Mouse (Mus musculus) forebrain, embryonic 10.5 days (tissue): ENCODE measurements around the gene Psme3. TPM values are rescaled to one million over a fixed set of nuclear protein-coding genes. Genes with fewer than 3 reads are reported as not detected.
A peak's percentile ranks its signal among the peaks of the same experiment; 100 is the strongest.
"Not testable (repeated sequence)": the region's sequence is repeated elsewhere in the genome, so short reads cannot be mapped to it uniquely, and the experiment has no call there.

Experiments
- DNase-seq: peaks from one replicate; pipeline ENCODE4 v3.0.0-alpha.2; 2017; ENCODE audit warnings: low spot score; ENCODE audit errors: extremely low spot score
- H3K27ac ChIP-seq: fragments of 300-500 bp; sonication (generic); 2 replicates; pipeline ENCODE4 v1.5.1; 2016; ENCODE audit warnings: mild to moderate bottlenecking
- H3K27me3 ChIP-seq: fragments of 300-500 bp; sonication (generic); 2 replicates; pipeline ENCODE4 v1.6.1; 2016; ENCODE audit warnings: mild to moderate bottlenecking; ENCODE audit not compliant: poor library complexity, severe bottlenecking
- H3K36me3 ChIP-seq: fragments of 300-500 bp; sonication (generic); replicated peaks from 2 replicates; pipeline ENCODE4 v1.6.1; 2016; ENCODE audit warnings: mild to moderate bottlenecking, moderate library complexity
- H3K4me1 ChIP-seq: fragments of 300-500 bp; sonication (generic); 2 replicates; pipeline ENCODE4 v1.6.1; 2016
- H3K4me3 ChIP-seq: fragments of 300-500 bp; sonication (generic); 2 replicates; pipeline ENCODE4 v1.5.1; 2016; ENCODE audit warnings: mild to moderate bottlenecking, moderate library complexity
- H3K9me3 ChIP-seq: fragments of 300-500 bp; sonication (generic); 2 replicates; pipeline ENCODE4 v1.6.1; 2016; ENCODE audit warnings: mild to moderate bottlenecking, moderate library complexity
- WGBS: fragments of 180-500 bp; shearing (Covaris S2); methylation state at CpG from one replicate; pipeline ENCODE4 v1.1.7; 2016; 5-methylcytosine and 5-hydroxymethylcytosine counted together
- polyA plus RNA-seq: library from polyadenylated mRNA; unstranded; fragments of >200 nt; fragmentation: Nextera tagmentation; extraction: Ambion mirVana; gene quantifications from 2 replicates; pipeline ENCODE4 v1.2.1, GENCODE M21; 2016

Gene Psme3
- polyA plus RNA-seq, 1 experiment from 2014 or later, result 207 TPM

- no peak for DNase-seq
- Histone ChIP-seq H3K4me3 (no peak within 1 kb of the TSS), H3K27ac (no peak within 1 kb of the TSS), H3K4me1 (no peaks in the 10 kb centered on the region), H3K36me3 (peaks cover 79% of the 10 kb centered on the region), H3K9me3 (no peaks in the 10 kb centered on the region), H3K27me3 (no peaks in the 10 kb centered on the region)
- 97% methylated on average over 5 of the region's 5 CpGs for WGBS
These were observed 8.8 kb downstream of the Psme3 start, which contains the start of gene Aoc2 for GRCm38 (mm10) chr11:101324763-101325162. Gene Aoc2, plus strand, starts transcription at chr11:101325063.

GRCm38 (mm10) chr11:101325201-101325600 lies 9.2 kb downstream of the Psme3 start:
- 95% methylated on average over 11 of the region's 11 CpGs for WGBS
- H3K36me3 ChIP-seq, result peaks cover 74% of the 10 kb centered on the region
- DNase-seq, H3K4me3 ChIP-seq, H3K4me1 ChIP-seq, H3K27me3 ChIP-seq, H3K27ac ChIP-seq, H3K9me3 ChIP-seq: not testable (repeated sequence)

- Histone ChIP-seq H3K36me3 (peaks cover 65% of the 10 kb centered on the region), H3K9me3 (no peaks in the 10 kb centered on the region), H3K4me1 (0 out of 2 replicates have a peak, but pooled peaks cover 3% of the 10 kb centered on the region), H3K27me3 (no peaks in the 10 kb centered on the region), H3K27ac (no peak overlapping the region), H3K4me3 (no peak overlapping the region)
- 90% methylated on average over 11 of the region's 11 CpGs for WGBS
- no peak for DNase-seq
These were observed 10.1 kb downstream of the Psme3 start for GRCm38 (mm10) chr11:101326147-101326546.

- Histone ChIP-seq H3K9me3 (no peaks in the 10 kb centered on the region), H3K27me3 (no peaks in the 10 kb centered on the region), H3K4me3 (no peak overlapping the region), H3K36me3 (peaks cover 53% of the 10 kb centered on the region), H3K27ac (no peak overlapping the region), H3K4me1 (0 out of 2 replicates have a peak, but pooled peaks cover 3% of the 10 kb centered on the region)
- no peak for DNase-seq
- 56% methylated on average over 3 of the region's 3 CpGs for WGBS
These were observed 11.3 kb downstream of the Psme3 start for GRCm38 (mm10) chr11:101327311-101327710.

GRCm38 (mm10) chr11:101328941-101329635 lies 13.1 kb downstream of the Psme3 start:
- WGBS, result 85% methylated on average over 6 of the region's 6 CpGs
- no peak overlapping the region for H3K27ac ChIP-seq
- H3K4me3 ChIP-seq, result no peak overlapping the region
- peaks cover 35% of the 10 kb centered on the region for H3K36me3 ChIP-seq
- H3K27me3 ChIP-seq, result no peaks in the 10 kb centered on the region
- no peaks in the 10 kb centered on the region for H3K9me3 ChIP-seq
- H3K4me1 ChIP-seq, result peaks cover 12% of the 10 kb centered on the region
- no peak for DNase-seq

- no peaks in the 10 kb centered on the region for H3K9me3 ChIP-seq
- H3K36me3 ChIP-seq, result peaks cover 22% of the 10 kb centered on the region
- peaks cover 20% of the 10 kb centered on the region for H3K4me1 ChIP-seq
- 82% methylated on average over 7 of the region's 7 CpGs for WGBS
- no peak within 1 kb of the TSS for H3K4me3 ChIP-seq
- no peak for DNase-seq
- H3K27me3 ChIP-seq, result no peaks in the 10 kb centered on the region
- H3K27ac ChIP-seq, result 0 out of 2 replicates have a peak within 1 kb of the TSS, but pooled peaks have one; percentile 1
These were observed 14.4 kb downstream of the Psme3 start, which contains the start of gene Aoc3 for GRCm38 (mm10) chr11:101330371-101330924. Gene Aoc3, plus strand, starts transcription at chr11:101330605.

GRCm38 (mm10) chr11:101330961-101331360 lies 14.9 kb downstream of the Psme3 start:
- Histone ChIP-seq H3K4me1 (peaks cover 23% of the 10 kb centered on the region), H3K27ac (0 out of 2 replicates have a peak overlapping the region, but pooled peaks have one; percentile 1), H3K36me3 (peaks cover 17% of the 10 kb centered on the region)
- not testable (repeated sequence) for H3K9me3 ChIP-seq, DNase-seq, H3K27me3 ChIP-seq, H3K4me3 ChIP-seq
- WGBS, result 88% methylated on average over 6 of the region's 6 CpGs

- Histone ChIP-seq H3K4me3 (no peak overlapping the region), H3K36me3 (peaks cover 8% of the 10 kb centered on the region), H3K27me3 (no peaks in the 10 kb centered on the region), H3K4me1 (peaks cover 28% of the 10 kb centered on the region), H3K9me3 (no peaks in the 10 kb centered on the region), H3K27ac (no peak overlapping the region)
- 96% methylated on average over 3 of the region's 3 CpGs for WGBS
- DNase-seq, result no peak
These were observed 16.5 kb downstream of the Psme3 start for GRCm38 (mm10) chr11:101332537-101332936.

GRCm38 (mm10) chr11:101334023-101334422 lies 18.0 kb downstream of the Psme3 start:
- Histone ChIP-seq H3K36me3 (peaks cover 3% of the 10 kb centered on the region), H3K9me3 (no peaks in the 10 kb centered on the region), H3K27ac (peak overlapping the region; percentile 69), H3K4me1 (peaks cover 42% of the 10 kb centered on the region), H3K27me3 (no peaks in the 10 kb centered on the region), H3K4me3 (no peak overlapping the region)
- no peak for DNase-seq
- 25% methylated on average over 10 of the region's 10 CpGs for WGBS

GRCm38 (mm10) chr11:101334516-101334915 lies 18.5 kb downstream of the Psme3 start:
- H3K27me3 ChIP-seq, result no peaks in the 10 kb centered on the region
- WGBS, result 5% methylated on average over 6 of the region's 6 CpGs
- peak; percentile 51 for DNase-seq
- H3K4me3 ChIP-seq, result no peak overlapping the region
- H3K36me3 ChIP-seq, result no peaks in the 10 kb centered on the region
- H3K27ac ChIP-seq, result peak overlapping the region; percentile 69
- H3K4me1 ChIP-seq, result peaks cover 42% of the 10 kb centered on the region
- H3K9me3 ChIP-seq, result no peaks in the 10 kb centered on the region

GRCm38 (mm10) chr11:101335685-101336084 lies 19.7 kb downstream of the Psme3 start:
- no peak for DNase-seq
- 85% methylated on average over 9 of the region's 9 CpGs for WGBS
- no peaks in the 10 kb centered on the region for H3K36me3 ChIP-seq

GRCm38 (mm10) chr11:101338123-101338760 lies 22.2 kb downstream of the Psme3 start:
- Histone ChIP-seq H3K4me1 (peaks cover 39% of the 10 kb centered on the region), H3K9me3 (no peaks in the 10 kb centered on the region), H3K27ac (peak overlapping the region; percentile 74), H3K27me3 (no peaks in the 10 kb centered on the region), H3K36me3 (no peaks in the 10 kb centered on the region), H3K4me3 (peak overlapping the region; percentile 44)
- DNase-seq, result peak; percentile 63
- WGBS, result 3% methylated on average over 9 of the region's 9 CpGs

More at GRCm38 (mm10) chr11:101335685-101336084, 19.7 kb downstream of the Psme3 start:
- no peaks in the 10 kb centered on the region for H3K27me3 ChIP-seq
- H3K9me3 ChIP-seq, result no peaks in the 10 kb centered on the region
- no peak overlapping the region for H3K27ac ChIP-seq
- H3K4me1 ChIP-seq, result peaks cover 41% of the 10 kb centered on the region
- H3K4me3 ChIP-seq, result no peak overlapping the region
